Mouse (Mus musculus) embryonic facial prominence, embryonic 15.5 days (tissue): ENCODE data around the gene Rdh7. TPM values are rescaled to one million over a fixed set of nuclear protein-coding genes. Genes with fewer than 3 reads are reported as not detected.
"Not testable (repeated sequence)": the region's sequence is repeated elsewhere in the genome, so short reads cannot be mapped to it uniquely, and the experiment has no call there.

ENCODE experiments used
- ATAC-seq: fragments of 200-750 bp; cut with Nextera tagmentation; 2 replicates; pipeline ENCODE4 v1.8.0; 2017; ENCODE audit warnings: low read depth, moderate TSS enrichment; ENCODE audit not compliant: insufficient number of reproducible peaks, low FRiP score, low TSS enrichment
- H3K27ac ChIP-seq: fragments of 300-500 bp; sonication (generic); replicated peaks from 2 replicates; pipeline ENCODE4 v1.5.1; 2015; ENCODE audit warnings: mild to moderate bottlenecking, inconsistent platforms
- H3K27me3 ChIP-seq: fragments of 300-500 bp; sonication (generic); 2 replicates; pipeline ENCODE4 v1.6.1; 2015; ENCODE audit warnings: inconsistent platforms
- H3K36me3 ChIP-seq: fragments of 300-500 bp; sonication (generic); 2 replicates; pipeline ENCODE4 v1.6.1; 2015; ENCODE audit warnings: mild to moderate bottlenecking, inconsistent platforms
- H3K4me1 ChIP-seq: fragments of 300-500 bp; sonication (generic); 2 replicates; pipeline ENCODE4 v1.6.1; 2015; ENCODE audit warnings: inconsistent platforms
- H3K4me2 ChIP-seq: fragments of 300-500 bp; sonication (generic); replicated peaks from 2 replicates; pipeline ENCODE4 v1.6.1; 2015; ENCODE audit warnings: mild to moderate bottlenecking, inconsistent platforms
- H3K4me3 ChIP-seq: fragments of 300-500 bp; sonication (generic); replicated peaks from 2 replicates; pipeline ENCODE4 v1.5.1; 2015; ENCODE audit warnings: mild to moderate bottlenecking, inconsistent platforms
- H3K9ac ChIP-seq: fragments of 300-500 bp; sonication (generic); 2 replicates; pipeline ENCODE4 v1.6.1; 2015; ENCODE audit warnings: inconsistent platforms
- H3K9me3 ChIP-seq: fragments of 300-500 bp; sonication (generic); replicated peaks from 2 replicates; pipeline ENCODE4 v1.6.1; 2016; ENCODE audit warnings: inconsistent platforms
- WGBS: fragments of 180-500 bp; shearing (Covaris S2); methylation state at CpG from one replicate; pipeline ENCODE4 v1.1.7; 2015; 5-methylcytosine and 5-hydroxymethylcytosine counted together
- polyA plus RNA-seq: library from polyadenylated mRNA; unstranded; fragments of >200 nt; fragmentation: Nextera tagmentation; extraction: Ambion mirVana; gene quantifications from 2 replicates; pipeline ENCODE4 v1.2.1, GENCODE M21; 2015

Rdh7 gene
- polyA plus RNA-seq: not detected in 2 replicates

DNA sequence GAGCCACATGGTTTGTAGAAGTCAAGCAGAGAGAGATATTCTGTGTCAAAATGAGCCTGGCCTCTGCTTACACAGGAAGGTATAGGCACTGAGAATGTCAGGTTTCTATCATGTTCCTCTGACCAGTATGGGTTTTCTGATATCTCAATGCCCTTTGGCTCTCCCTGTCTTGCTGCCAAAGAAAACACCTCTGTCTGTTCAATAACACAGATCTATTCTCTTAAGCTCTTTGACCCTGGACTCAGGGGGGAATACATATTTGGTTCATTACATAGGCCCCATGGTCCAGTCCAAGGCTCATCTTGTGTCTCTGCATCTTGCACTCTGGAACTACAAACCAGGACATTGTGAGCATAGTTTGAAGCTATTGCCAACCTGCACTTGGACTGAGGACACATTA lies at the start of gene Rdh7:
TSS of gene Rdh7 (minus strand) at position 213 of the 400 bp plus-strand sequence.
- no peak within 1 kb of the TSS for H3K27ac ChIP-seq
- H3K27me3 ChIP-seq: no peaks in the 10 kb centered on the region
- H3K4me1 ChIP-seq: no peaks in the 10 kb centered on the region
- H3K4me3 ChIP-seq: no peak within 1 kb of the TSS
- no peaks in the 10 kb centered on the region for H3K9me3 ChIP-seq
- no peak within 1 kb of the TSS for H3K9ac ChIP-seq
- no peak within 1 kb of the TSS for H3K4me2 ChIP-seq
- no peaks in the 10 kb centered on the region for H3K36me3 ChIP-seq
- ATAC-seq: no peak

DNA sequence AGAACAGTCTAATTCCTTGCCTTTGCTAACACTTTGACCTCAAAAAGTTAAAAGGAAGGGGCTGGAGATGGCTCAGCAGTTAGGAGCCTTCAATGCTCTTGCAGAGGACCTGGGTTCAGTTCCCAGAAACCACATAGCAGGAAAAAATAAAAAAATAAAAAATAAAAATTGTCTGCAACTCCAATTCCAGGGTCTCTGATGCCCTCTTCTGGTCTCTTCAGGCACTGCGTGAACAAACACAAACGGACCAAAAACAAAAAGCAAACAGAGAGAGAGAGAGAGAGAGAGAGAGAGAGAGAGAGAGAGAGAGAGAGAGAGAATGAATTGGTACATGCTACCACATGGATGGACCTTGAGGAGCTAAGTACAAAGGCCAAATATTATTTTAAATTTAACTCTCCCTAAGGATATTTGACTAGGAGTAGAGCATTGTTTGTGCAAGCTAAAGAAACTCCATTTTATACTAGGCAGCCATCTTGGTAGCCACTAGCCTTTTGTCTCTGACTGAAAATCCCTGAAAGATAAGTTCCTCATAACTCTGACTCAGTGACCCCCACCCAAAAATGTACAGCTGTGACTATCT lies 48.9 kb upstream of the Rdh7 start:
- Histone ChIP-seq H3K9ac (no peak overlapping the region), H3K27ac (no peak overlapping the region), H3K4me1 (no peaks in the 10 kb centered on the region), H3K4me3 (no peak overlapping the region), H3K9me3 (no peaks in the 10 kb centered on the region), H3K36me3 (no peaks in the 10 kb centered on the region), H3K27me3 (no peaks in the 10 kb centered on the region), H3K4me2 (no peak overlapping the region)
- no peak for ATAC-seq
- 2% methylated on average over 2 of the region's 2 CpGs for WGBS

DNA sequence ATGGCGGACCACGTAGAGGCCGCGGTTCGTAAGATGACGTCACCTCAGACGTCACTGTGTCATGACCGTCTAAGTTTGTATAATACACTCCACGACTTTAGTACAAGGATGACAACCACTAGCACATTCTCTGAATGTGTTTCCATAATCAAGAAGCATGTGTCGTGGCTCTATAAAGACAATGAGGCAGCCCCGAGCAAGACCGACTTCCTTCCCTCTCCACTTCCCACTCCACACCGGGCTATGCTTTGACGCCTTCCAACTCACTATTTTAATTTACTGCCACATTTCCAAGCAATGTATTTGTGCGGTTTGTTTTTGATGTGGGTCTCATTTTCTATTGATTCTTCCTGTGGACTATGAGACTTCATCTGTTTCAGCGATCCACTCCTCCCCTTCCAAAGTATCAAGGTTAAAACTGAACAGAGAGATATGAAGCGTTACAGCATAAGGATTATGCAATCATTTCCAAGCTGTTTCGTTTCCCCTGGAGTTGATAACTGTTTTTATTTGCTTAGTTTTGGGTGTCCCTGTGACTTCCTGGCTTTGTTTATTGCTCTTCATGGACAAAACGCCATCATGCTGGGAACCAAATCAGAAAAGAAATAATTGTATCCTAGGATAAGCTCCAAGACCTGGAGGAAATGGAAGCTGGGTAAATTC lies 48.3 kb upstream of the Rdh7 start:
- no peak overlapping the region for H3K4me2 ChIP-seq
- H3K27me3 ChIP-seq: no peaks in the 10 kb centered on the region
- H3K27ac ChIP-seq: no peak overlapping the region
- no peak overlapping the region for H3K9ac ChIP-seq
- H3K36me3 ChIP-seq: no peaks in the 10 kb centered on the region
- no peaks in the 10 kb centered on the region for H3K9me3 ChIP-seq
- no peaks in the 10 kb centered on the region for H3K4me1 ChIP-seq
- ATAC-seq: no peak
- H3K4me3 ChIP-seq: no peak overlapping the region
- WGBS: 77% methylated on average over 19 of the region's 19 CpGs

DNA sequence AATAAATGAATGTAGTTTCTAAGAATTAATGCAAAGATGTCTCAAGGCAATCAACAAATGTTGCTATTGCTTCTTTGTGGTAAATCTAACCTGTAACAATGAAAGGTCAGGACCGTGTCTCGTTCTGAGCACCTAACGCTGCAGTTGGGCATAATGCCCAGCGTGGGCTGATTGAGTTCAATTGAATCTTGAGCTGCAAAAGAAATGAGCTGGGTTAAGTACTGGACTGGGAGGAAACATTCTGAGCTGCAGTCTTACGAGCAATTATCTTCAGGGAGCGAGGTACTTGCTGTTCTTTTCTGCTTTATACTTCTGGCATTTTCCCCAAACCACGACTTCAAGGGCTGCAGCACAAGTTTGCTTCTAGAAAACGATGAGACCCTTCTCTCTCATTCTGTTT lies 47.7 kb upstream of the Rdh7 start:
- 65% methylated on average over 8 of the region's 8 CpGs for WGBS
- Histone ChIP-seq H3K27me3 (no peaks in the 10 kb centered on the region), H3K4me1 (no peaks in the 10 kb centered on the region), H3K36me3 (no peaks in the 10 kb centered on the region), H3K4me3 (no peak overlapping the region), H3K9ac (no peak overlapping the region), H3K27ac (no peak overlapping the region), H3K9me3 (no peaks in the 10 kb centered on the region), H3K4me2 (no peak overlapping the region)
- no peak for ATAC-seq

DNA sequence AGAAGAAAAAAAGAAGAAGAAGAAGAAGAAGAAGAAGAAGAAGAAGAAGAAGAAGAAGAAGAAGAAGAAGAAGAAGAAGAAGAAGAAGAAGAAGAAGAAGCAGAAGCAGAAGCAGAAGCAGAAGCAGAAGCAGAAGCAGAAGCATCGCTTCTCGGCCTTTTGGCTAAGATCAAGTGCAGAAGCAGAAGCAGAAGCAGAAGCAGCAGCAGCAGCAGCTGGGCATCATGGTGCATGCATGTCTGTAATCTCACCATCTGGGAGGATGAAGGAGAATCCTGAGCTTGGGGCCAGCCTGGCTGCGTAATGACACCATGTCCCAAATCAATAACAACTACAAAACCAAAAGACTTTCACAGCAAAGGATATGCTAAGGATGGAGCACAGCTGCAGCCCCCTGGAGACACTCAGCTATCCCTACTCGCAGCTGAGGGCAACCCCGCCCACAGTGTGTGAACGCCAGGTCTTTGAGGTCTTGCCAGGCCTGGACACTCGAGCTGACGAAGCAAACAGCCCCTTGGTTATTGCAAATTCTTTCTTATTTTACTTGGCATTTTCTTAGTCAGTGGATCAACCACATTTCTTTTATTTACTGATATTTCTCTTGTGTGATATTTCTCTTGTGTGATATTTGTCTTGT lies 43.8 kb upstream of the Rdh7 start:
- Histone ChIP-seq H3K4me2 (no peak overlapping the region), H3K27ac (no peak overlapping the region), H3K27me3 (no peaks in the 10 kb centered on the region), H3K9ac (no peak overlapping the region), H3K4me3 (no peak overlapping the region), H3K36me3 (no peaks in the 10 kb centered on the region), H3K4me1 (no peaks in the 10 kb centered on the region), H3K9me3 (no peaks in the 10 kb centered on the region)
- ATAC-seq: no peak
- 47% methylated on average over 8 of the region's 8 CpGs for WGBS

DNA sequence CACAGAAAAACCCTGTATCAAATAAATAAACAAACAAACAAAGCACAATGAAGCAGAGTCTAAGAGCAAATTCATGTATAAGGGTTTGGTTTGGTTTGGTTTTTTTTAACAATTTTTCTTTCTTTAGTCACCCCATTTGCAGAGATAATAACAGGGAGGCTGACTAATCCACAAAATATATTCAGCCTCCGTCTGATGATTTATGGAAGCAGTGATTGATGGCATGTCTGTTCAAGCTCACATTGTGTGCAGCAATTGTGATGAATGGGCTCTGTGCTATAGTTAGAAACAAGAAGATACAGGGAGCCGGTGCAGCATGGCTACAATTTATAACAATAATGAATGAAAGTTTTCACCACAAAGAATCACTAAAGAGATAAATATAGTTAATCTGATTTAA lies 39.1 kb upstream of the Rdh7 start:
- no peaks in the 10 kb centered on the region for H3K36me3 ChIP-seq
- no peak for ATAC-seq
- H3K27ac ChIP-seq: no peak overlapping the region
- H3K4me1 ChIP-seq: no peaks in the 10 kb centered on the region
- 68% methylated on average over 2 of the region's 2 CpGs for WGBS
- H3K4me3 ChIP-seq: no peak overlapping the region
- H3K9ac ChIP-seq: no peak overlapping the region
- no peaks in the 10 kb centered on the region for H3K9me3 ChIP-seq
- no peak overlapping the region for H3K4me2 ChIP-seq
- H3K27me3 ChIP-seq: no peaks in the 10 kb centered on the region

DNA sequence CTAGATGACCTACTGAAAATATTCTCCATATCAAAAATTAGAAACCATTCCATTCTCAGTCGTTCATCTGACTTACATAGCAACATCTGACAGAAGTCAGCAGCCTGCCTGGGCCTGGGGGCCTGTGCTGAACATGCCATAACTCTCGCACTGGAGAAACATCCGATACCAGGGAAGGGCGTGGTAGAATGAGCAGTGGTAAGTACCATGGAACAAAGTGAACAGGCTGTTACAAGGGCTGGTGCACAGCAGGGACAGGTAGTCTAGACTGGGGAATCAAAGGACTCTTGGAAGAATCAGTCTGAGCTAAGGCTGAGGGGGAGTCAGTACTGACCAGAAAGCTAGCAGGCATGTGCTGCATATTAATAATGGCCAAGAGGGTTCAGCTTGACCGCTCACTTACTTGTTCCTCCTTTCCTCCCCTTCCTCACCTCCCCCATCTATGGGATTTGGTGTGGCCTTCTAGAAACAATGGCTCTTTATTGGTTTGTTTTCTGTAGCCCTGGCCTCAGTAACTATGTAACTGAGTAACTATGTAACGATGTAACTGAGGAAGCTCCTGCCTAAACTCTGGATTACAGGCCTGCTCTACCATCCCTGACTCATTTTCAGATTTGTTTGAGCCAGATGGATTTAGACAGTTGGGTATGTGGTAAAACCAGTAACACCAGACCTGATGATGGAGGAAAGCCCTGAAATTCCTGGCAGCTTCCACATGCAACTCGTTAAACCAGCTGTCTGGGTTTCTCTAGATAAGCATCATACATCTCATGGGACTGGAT lies 36.2 kb upstream of the Rdh7 start:
- H3K36me3 ChIP-seq: no peaks in the 10 kb centered on the region
- H3K27me3 ChIP-seq: no peaks in the 10 kb centered on the region
- no peaks in the 10 kb centered on the region for H3K9me3 ChIP-seq
- H3K9ac ChIP-seq: no peak overlapping the region
- H3K4me3 ChIP-seq: no peak overlapping the region
- H3K4me1 ChIP-seq: no peaks in the 10 kb centered on the region
- H3K4me2 ChIP-seq: no peak overlapping the region
- WGBS: 38% methylated on average over 7 of the region's 7 CpGs
- ATAC-seq: peak; percentile 47; the same call in 1 of the 2 replicates
- H3K27ac ChIP-seq: peak overlapping the region; percentile 76

DNA sequence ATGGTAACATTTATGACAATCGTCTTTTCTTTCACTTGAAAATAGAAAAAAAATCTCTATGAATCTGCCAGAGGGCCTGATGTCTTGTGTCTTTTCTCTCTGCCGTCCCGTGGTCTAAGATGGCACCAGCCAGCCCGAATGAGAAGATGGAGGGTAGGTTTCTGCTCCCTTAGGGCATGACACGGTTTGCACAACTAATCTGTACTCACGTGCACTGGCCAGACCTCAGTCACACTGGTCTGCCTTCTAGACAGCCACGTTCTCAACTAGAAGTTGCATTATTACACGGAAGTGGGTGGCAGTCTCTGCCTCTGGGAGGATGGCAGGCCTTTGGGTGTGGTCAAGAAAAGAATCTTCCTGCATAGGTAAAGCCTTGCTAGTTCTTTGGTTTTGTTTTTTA lies 34.4 kb upstream of the Rdh7 start:
- 71% methylated on average over 8 of the region's 8 CpGs for WGBS
- no peak for ATAC-seq
- H3K9me3 ChIP-seq: no peaks in the 10 kb centered on the region
- no peak overlapping the region for H3K4me2 ChIP-seq
- H3K27ac ChIP-seq: no peak overlapping the region
- no peak overlapping the region for H3K9ac ChIP-seq
- no peaks in the 10 kb centered on the region for H3K4me1 ChIP-seq
- no peaks in the 10 kb centered on the region for H3K36me3 ChIP-seq
- H3K4me3 ChIP-seq: no peak overlapping the region
- H3K27me3 ChIP-seq: no peaks in the 10 kb centered on the region

DNA sequence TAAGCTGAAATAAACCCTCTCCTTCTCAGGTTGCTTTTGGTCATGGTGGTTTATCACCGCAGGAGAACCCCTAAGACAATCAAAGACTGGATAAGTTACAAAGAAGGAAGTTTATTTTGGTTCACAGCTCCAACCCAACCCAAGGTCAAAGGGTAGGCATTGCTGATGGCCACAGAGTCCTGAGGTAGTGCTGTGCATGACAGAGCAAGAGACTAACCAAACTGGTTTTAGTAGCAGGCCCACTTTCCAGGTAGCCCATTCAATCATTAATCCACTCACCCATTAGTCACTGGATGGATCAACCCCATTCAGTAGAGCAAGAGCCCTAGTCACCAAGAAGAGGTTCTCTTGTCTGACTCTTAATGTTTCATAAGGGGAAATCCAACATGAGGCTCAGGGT lies 33.6 kb upstream of the Rdh7 start:
- 80% methylated on average over 1 of the region's 1 CpGs for WGBS
- Histone ChIP-seq H3K36me3 (no peaks in the 10 kb centered on the region), H3K4me1 (no peaks in the 10 kb centered on the region), H3K9me3 (no peaks in the 10 kb centered on the region), H3K27ac (no peak overlapping the region), H3K4me2 (no peak overlapping the region), H3K9ac (no peak overlapping the region), H3K4me3 (no peak overlapping the region), H3K27me3 (no peaks in the 10 kb centered on the region)
- no peak for ATAC-seq

DNA sequence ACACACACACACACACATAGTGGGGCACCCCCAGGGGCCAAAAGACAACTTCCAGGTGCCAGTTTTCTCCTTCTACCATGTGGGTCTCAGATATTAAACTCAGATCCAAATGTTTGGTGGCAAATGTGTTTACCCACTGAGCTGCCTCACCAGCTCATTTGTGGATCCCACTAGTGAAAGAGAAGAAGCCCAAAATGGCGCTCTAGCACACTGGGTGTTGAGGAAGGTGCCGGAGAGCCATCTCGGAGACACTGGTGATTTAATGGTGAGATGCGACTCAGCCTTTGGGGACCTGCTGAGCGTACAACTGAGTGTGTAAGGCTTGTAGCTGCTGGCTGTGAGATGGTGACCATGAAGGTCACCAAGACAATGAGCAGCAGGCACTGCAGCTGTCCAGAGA lies 29.0 kb upstream of the Rdh7 start:
- Histone ChIP-seq H3K27ac (no peak overlapping the region), H3K4me2 (no peak overlapping the region), H3K27me3 (no peaks in the 10 kb centered on the region), H3K36me3 (no peaks in the 10 kb centered on the region), H3K9me3 (no peaks in the 10 kb centered on the region), H3K4me1 (no peaks in the 10 kb centered on the region), H3K4me3 (no peak overlapping the region), H3K9ac (no peak overlapping the region)
- no peak for ATAC-seq
- WGBS: 97% methylated on average over 5 of the region's 5 CpGs

DNA sequence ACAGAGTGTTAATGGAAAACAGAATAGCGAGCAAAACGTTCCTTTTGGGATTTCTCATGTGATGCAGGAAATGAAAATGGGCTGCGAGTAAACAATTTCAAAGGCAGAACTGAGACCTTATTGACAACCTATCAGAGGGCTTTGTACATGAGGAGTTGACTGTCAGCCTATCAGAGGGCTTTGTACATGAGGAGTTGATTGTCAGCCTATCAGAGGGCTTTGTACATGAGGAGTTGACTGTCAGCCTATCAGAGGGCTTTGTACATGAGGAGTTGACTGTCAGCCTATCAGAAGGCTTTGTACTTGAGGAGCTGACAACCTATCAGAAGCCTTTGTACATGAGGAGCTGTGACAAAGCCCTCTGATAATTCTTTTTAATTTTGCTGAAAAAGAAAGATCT lies 28.6 kb upstream of the Rdh7 start:
- not testable (repeated sequence) for H3K4me1 ChIP-seq, H3K27me3 ChIP-seq, H3K27ac ChIP-seq, ATAC-seq, H3K4me3 ChIP-seq, H3K9ac ChIP-seq, H3K4me2 ChIP-seq, H3K9me3 ChIP-seq, H3K36me3 ChIP-seq
- WGBS: 59% methylated on average over 3 of the region's 3 CpGs
